Mouse (Mus musculus): ENCODE measurements around the gene Theg. TPM values are rescaled to one million over a fixed set of nuclear protein-coding genes. Genes with fewer than 3 reads are reported as not detected.

Theg gene
- polyA plus RNA-seq, 1 experiment from 2014 or later = not detected

- peaks cover 39% of the 10 kb centered on the region for H3K79me2 ChIP-seq (ENCODE audit: inconsistent target)
- no peak within 1 kb of the TSS for H3K27ac ChIP-seq
- WGBS (ENCODE audit: missing documents) = 1% methylated on average over 74 of the region's 108 CpGs
- H3K4me3 ChIP-seq (ENCODE audit: inconsistent target) = peak within 1 kb of the TSS; percentile 40
- peaks cover 8% of the 10 kb centered on the region; the same call in 1 of the 2 replicates for H3K36me3 ChIP-seq (ENCODE audit: inconsistent target)
Measured at GRCm38 (mm10) chr10:79554330-79555237, 32.5 kb downstream of the Theg start, which contains the start of gene Mier2. TSS of gene Mier2 (minus strand) at chr10:79555199.

- Histone ChIP-seq H3K4me3 (ENCODE audit: inconsistent target) (peak overlapping the region; percentile 40), H3K79me2 (ENCODE audit: inconsistent target) (peaks cover 39% of the 10 kb centered on the region), H3K27ac (no peak overlapping the region), H3K36me3 (ENCODE audit: inconsistent target) (peaks cover 17% of the 10 kb centered on the region)
- 75% methylated on average over 10 of the region's 10 CpGs for WGBS (ENCODE audit: missing documents)
Measured at GRCm38 (mm10) chr10:79553691-79554090, 33.4 kb downstream of the Theg start.

- H3K4me3 ChIP-seq (ENCODE audit: inconsistent target) = no peak overlapping the region
- WGBS (ENCODE audit: missing documents) = 83% methylated on average over 6 of the region's 6 CpGs
- H3K79me2 ChIP-seq (ENCODE audit: inconsistent target) = peaks cover 39% of the 10 kb centered on the region
- H3K27ac ChIP-seq = no peak overlapping the region
- peaks cover 19% of the 10 kb centered on the region for H3K36me3 ChIP-seq (ENCODE audit: inconsistent target)
Measured at GRCm38 (mm10) chr10:79553176-79553575, 34.0 kb downstream of the Theg start.

- 83% methylated on average over 8 of the region's 8 CpGs for WGBS (ENCODE audit: missing documents)
- Histone ChIP-seq H3K79me2 (ENCODE audit: inconsistent target) (peaks cover 39% of the 10 kb centered on the region), H3K4me3 (ENCODE audit: inconsistent target) (no peak overlapping the region), H3K27ac (no peak overlapping the region), H3K36me3 (ENCODE audit: inconsistent target) (peaks cover 19% of the 10 kb centered on the region)
Measured at GRCm38 (mm10) chr10:79552531-79552930, 34.6 kb downstream of the Theg start.

- Histone ChIP-seq H3K36me3 (ENCODE audit: inconsistent target) (peaks cover 27% of the 10 kb centered on the region), H3K79me2 (ENCODE audit: inconsistent target) (peaks cover 39% of the 10 kb centered on the region), H3K27ac (no peak overlapping the region), H3K4me3 (ENCODE audit: inconsistent target) (no peak overlapping the region)
- WGBS (ENCODE audit: missing documents) = 91% methylated on average over 9 of the region's 9 CpGs
Measured at GRCm38 (mm10) chr10:79550366-79550765, 36.8 kb downstream of the Theg start.

- Histone ChIP-seq H3K4me3 (ENCODE audit: inconsistent target) (no peak overlapping the region), H3K36me3 (ENCODE audit: inconsistent target) (peaks cover 40% of the 10 kb centered on the region), H3K27ac (no peak overlapping the region), H3K79me2 (ENCODE audit: inconsistent target) (peaks cover 38% of the 10 kb centered on the region)
- WGBS (ENCODE audit: missing documents) = 91% methylated on average over 18 of the region's 18 CpGs
Measured at GRCm38 (mm10) chr10:79548971-79549723, 38.0 kb downstream of the Theg start.

GRCm38 (mm10) chr10:79548546-79548945, 38.6 kb downstream of the Theg start:
- H3K27ac ChIP-seq = no peak overlapping the region
- H3K79me2 ChIP-seq (ENCODE audit: inconsistent target) = peaks cover 31% of the 10 kb centered on the region
- H3K4me3 ChIP-seq (ENCODE audit: inconsistent target) = no peak overlapping the region
- peaks cover 46% of the 10 kb centered on the region for H3K36me3 ChIP-seq (ENCODE audit: inconsistent target)
- WGBS (ENCODE audit: missing documents) = 88% methylated on average over 5 of the region's 5 CpGs

GRCm38 (mm10) chr10:79547148-79547675, 39.9 kb downstream of the Theg start:
- H3K36me3 ChIP-seq (ENCODE audit: inconsistent target) = peaks cover 58% of the 10 kb centered on the region
- WGBS (ENCODE audit: missing documents) = 88% methylated on average over 5 of the region's 5 CpGs
- H3K79me2 ChIP-seq (ENCODE audit: inconsistent target) = peaks cover 18% of the 10 kb centered on the region; the same call in 1 of the 2 replicates
- H3K4me3 ChIP-seq (ENCODE audit: inconsistent target) = no peak overlapping the region
- H3K27ac ChIP-seq = no peak overlapping the region

- Histone ChIP-seq H3K27ac (no peak overlapping the region), H3K36me3 (ENCODE audit: inconsistent target) (peaks cover 63% of the 10 kb centered on the region), H3K4me3 (ENCODE audit: inconsistent target) (no peak overlapping the region), H3K79me2 (ENCODE audit: inconsistent target) (peaks cover 14% of the 10 kb centered on the region; the same call in 1 of the 2 replicates)
- 94% methylated on average over 11 of the region's 11 CpGs for WGBS (ENCODE audit: missing documents)
Measured at GRCm38 (mm10) chr10:79546483-79546882, 40.6 kb downstream of the Theg start.

GRCm38 (mm10) chr10:79545891-79546290, 41.2 kb downstream of the Theg start:
- 90% methylated on average over 12 of the region's 12 CpGs for WGBS (ENCODE audit: missing documents)
- Histone ChIP-seq H3K27ac (no peak overlapping the region), H3K79me2 (ENCODE audit: inconsistent target) (peaks cover 8% of the 10 kb centered on the region; the same call in 1 of the 2 replicates), H3K36me3 (ENCODE audit: inconsistent target) (peaks cover 63% of the 10 kb centered on the region), H3K4me3 (ENCODE audit: inconsistent target) (no peak overlapping the region)

GRCm38 (mm10) chr10:79544631-79545030, 42.5 kb downstream of the Theg start:
- WGBS (ENCODE audit: missing documents) = 94% methylated on average over 5 of the region's 5 CpGs
- Histone ChIP-seq H3K36me3 (ENCODE audit: inconsistent target) (peaks cover 56% of the 10 kb centered on the region), H3K79me2 (ENCODE audit: inconsistent target) (no peaks in the 10 kb centered on the region), H3K4me3 (ENCODE audit: inconsistent target) (no peak overlapping the region), H3K27ac (no peak overlapping the region)

- Histone ChIP-seq H3K36me3 (ENCODE audit: inconsistent target) (peaks cover 50% of the 10 kb centered on the region), H3K79me2 (ENCODE audit: inconsistent target) (no peaks in the 10 kb centered on the region), H3K4me3 (ENCODE audit: inconsistent target) (no peak overlapping the region), H3K27ac (no peak overlapping the region)
- WGBS (ENCODE audit: missing documents) = 91% methylated on average over 9 of the region's 9 CpGs
Measured at GRCm38 (mm10) chr10:79543884-79544597, 43.1 kb downstream of the Theg start.

GRCm38 (mm10) chr10:79542171-79542570, 45.0 kb downstream of the Theg start:
- Histone ChIP-seq H3K27ac (no peak overlapping the region), H3K79me2 (ENCODE audit: inconsistent target) (no peaks in the 10 kb centered on the region), H3K36me3 (ENCODE audit: inconsistent target) (peaks cover 45% of the 10 kb centered on the region), H3K4me3 (ENCODE audit: inconsistent target) (no peak overlapping the region)
- 92% methylated on average over 11 of the region's 11 CpGs for WGBS (ENCODE audit: missing documents)

- WGBS (ENCODE audit: missing documents) = 94% methylated on average over 15 of the region's 15 CpGs
- Histone ChIP-seq H3K4me3 (ENCODE audit: inconsistent target) (no peak overlapping the region), H3K36me3 (ENCODE audit: inconsistent target) (peaks cover 42% of the 10 kb centered on the region)
Measured at GRCm38 (mm10) chr10:79541522-79541921, 45.6 kb downstream of the Theg start.

More at GRCm38 (mm10) chr10:79541522-79541921, 45.6 kb downstream of the Theg start:
- Histone ChIP-seq H3K79me2 (ENCODE audit: inconsistent target) (no peaks in the 10 kb centered on the region), H3K27ac (no peak overlapping the region)

Data from macrophage (primary cell).